Mouse (Mus musculus) brain, embryonic 14.5 days (tissue): ENCODE measurements around the gene Ppp6r2. TPM values are rescaled to one million over a fixed set of nuclear protein-coding genes. Genes with fewer than 3 reads are reported as not detected.

Experiments
- DNase-seq: peaks from one replicate; pipeline ENCODE4 v3.0.0-alpha.2; 2011; ENCODE audit warnings: low read depth
- CTCF ChIP-seq: fragments of 200-500 bp; IDR thresholded peaks from 2 replicates; pipeline ENCODE4 v1.5.1; 2012; ENCODE audit warnings: inconsistent platforms, mild to moderate bottlenecking, moderate library complexity, borderline replicate concordance; ENCODE audit not compliant: insufficient read depth, insufficient read length; ENCODE audit errors: extremely low read depth
- POLR2A ChIP-seq: fragments of 200-500 bp; IDR thresholded peaks from 2 replicates; pipeline ENCODE4 v1.6.1; 2012; ENCODE audit warnings: mild to moderate bottlenecking, inconsistent platforms, borderline replicate concordance; ENCODE audit not compliant: poor library complexity, insufficient read depth, insufficient read length, severe bottlenecking; ENCODE audit errors: extremely low read depth
- polyA plus RNA-seq: library from polyadenylated mRNA; depleted of rRNA; stranded (reverse); fragments of >200 nt; gene quantifications from 2 replicates; pipeline ENCODE4 v1.2.3, GENCODE M21; 2012

Ppp6r2 gene
- polyA plus RNA-seq, 1 experiment = 168 TPM

GRCm38 (mm10) chr15:89295580-89296165 is 84.3 kb downstream of the Ppp6r2 start:
- no peak for TF ChIP-seq POLR2A
- TF ChIP-seq CTCF = no peak
- no peak for DNase-seq

DNA sequence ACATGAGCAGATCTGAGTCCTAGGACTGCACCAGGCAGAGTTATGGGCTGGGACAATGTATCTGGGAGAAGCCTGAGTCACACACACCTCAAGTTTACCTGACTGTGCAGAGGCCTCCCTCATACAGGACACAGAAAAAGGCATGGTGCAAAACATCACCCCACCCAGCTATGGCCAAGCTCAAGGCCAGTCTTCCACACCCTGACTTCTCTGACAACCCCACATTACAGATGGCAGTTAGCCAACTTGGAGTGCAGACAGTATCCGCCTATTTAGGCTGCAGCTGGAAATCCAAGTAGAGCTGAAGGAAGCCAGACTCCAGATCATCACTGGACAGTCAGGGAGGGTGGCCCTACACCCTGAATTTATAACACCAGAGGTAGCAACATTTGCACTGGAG is 85.1 kb downstream of the Ppp6r2 start:
- no peak for TF ChIP-seq CTCF
- DNase-seq = peak; percentile 27

DNA sequence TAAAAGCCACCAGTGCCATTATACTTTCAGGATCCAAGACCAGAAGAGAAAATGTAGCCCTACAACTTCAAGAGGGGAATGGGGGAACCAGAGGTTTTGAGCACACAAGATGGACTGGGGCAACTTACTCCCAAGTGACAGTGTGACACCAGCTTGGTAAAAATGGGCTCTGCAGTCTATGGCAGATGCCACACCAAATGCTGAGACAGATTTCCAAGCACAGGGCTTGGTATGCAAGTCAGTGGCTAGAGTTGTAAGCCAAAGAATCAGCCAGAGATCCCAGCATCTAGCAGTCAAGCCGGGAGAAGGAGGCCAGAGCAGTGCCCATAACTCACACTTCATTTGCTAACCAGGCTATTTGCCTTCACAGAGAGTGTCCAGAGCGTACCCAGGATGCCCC is 86.3 kb downstream of the Ppp6r2 start:
- no peak for TF ChIP-seq POLR2A
- no peak for DNase-seq

DNA sequence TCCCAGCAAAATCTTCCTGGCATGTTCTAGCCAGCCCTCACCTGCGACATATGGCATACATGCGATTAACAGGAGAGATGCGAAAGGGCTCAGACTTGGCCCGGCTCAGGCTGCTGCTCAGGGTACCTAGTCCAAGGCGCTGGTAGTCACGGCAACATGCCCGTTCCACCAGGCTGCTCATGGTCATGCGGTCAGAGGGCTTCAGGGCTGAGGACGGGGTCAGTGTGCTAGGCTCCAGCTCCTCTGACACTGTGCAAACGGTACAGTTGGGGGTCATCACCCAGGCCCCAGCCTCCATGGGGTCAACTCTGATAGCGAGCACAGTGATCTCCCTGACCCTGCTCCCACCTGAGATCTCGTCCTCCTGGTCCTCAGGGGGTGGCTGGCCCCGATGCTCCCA is 88.8 kb downstream of the Ppp6r2 start:
- no peak for DNase-seq
- TF ChIP-seq POLR2A (no peak), CTCF (no peak)

DNA sequence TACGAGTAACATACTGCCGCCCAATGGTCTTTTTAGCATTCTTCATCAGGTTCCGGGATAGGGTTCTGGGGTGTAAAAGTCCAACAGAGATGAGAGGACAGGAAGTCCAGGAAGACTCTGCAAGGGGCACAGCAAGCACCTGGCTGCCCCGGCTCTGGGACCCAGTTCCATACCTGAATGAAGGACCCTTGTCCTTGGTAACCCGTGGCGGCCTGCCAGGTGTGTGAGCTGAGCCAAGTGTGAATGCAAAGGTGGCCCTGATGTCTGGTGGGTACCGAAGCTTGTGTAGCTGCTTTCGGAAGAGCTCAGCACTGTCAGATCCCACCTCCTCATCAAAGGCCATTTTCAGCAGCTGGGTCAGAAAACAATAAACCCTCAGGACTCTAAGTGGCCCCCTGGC is 89.2 kb downstream of the Ppp6r2 start:
- TF ChIP-seq CTCF (no peak), POLR2A (no peak)

DNA sequence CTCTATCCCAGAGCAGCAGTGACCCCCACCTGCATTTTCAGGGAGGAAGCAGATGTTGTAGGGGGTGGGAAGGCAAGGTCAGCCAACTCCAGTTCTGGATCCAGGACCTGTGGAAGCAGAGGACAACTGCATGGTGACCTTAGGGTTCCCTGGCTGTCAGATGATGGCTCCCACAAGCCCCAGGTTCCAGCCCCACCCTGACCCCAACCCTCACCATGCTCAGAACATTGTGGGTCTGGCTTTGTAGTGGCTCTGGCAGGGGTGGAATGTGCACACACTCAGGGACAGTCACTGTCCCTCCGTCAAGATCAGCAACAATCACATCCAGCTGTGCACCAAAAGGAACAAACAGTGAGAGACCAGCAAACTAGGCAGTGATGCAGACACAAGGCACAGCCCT is 94.6 kb downstream of the Ppp6r2 start:
- no peak for DNase-seq
- TF ChIP-seq POLR2A (no peak), CTCF (no peak)

More for the DNA sequence above, 89.2 kb downstream of the Ppp6r2 start:
- no peak for DNase-seq

GRCm38 (mm10) chr15:89307461-89307860 is 96.1 kb downstream of the Ppp6r2 start:
- TF ChIP-seq POLR2A (no peak), CTCF (no peak)
- DNase-seq = no peak

GRCm38 (mm10) chr15:89308406-89309139 is 97.2 kb downstream of the Ppp6r2 start:
- TF ChIP-seq CTCF (no peak), POLR2A (no peak)
- no peak for DNase-seq

GRCm38 (mm10) chr15:89309962-89310498 is 98.7 kb downstream of the Ppp6r2 start:
- TF ChIP-seq POLR2A (no peak), CTCF (no peak)
- peak; percentile 70 for DNase-seq

DNA sequence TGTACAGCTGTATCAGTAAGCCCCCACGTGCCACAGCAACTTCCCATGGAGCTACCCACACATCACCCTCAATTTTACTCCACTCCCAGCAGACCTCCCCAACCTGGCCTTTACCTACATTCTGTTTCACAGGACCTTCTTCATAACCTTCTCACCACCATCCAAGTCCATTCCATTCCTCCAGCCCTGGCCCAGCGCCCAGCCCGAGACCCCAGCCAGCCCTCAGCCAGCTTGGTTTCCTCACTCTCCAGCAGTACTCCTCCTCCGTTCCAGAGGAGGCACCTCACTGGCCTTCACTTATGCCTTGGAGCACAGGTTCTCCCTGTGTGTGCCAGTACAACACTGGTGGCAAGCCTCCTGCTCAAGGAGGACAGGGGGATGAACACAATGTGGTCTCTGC is 102.0 kb downstream of the Ppp6r2 start:
- DNase-seq = no peak
- TF ChIP-seq POLR2A (no peak), CTCF (no peak)

- TF ChIP-seq CTCF = no peak
- TF ChIP-seq POLR2A = no peak
- no peak for DNase-seq
These were observed 102.8 kb downstream of the Ppp6r2 start for GRCm38 (mm10) chr15:89314107-89314506.

DNA sequence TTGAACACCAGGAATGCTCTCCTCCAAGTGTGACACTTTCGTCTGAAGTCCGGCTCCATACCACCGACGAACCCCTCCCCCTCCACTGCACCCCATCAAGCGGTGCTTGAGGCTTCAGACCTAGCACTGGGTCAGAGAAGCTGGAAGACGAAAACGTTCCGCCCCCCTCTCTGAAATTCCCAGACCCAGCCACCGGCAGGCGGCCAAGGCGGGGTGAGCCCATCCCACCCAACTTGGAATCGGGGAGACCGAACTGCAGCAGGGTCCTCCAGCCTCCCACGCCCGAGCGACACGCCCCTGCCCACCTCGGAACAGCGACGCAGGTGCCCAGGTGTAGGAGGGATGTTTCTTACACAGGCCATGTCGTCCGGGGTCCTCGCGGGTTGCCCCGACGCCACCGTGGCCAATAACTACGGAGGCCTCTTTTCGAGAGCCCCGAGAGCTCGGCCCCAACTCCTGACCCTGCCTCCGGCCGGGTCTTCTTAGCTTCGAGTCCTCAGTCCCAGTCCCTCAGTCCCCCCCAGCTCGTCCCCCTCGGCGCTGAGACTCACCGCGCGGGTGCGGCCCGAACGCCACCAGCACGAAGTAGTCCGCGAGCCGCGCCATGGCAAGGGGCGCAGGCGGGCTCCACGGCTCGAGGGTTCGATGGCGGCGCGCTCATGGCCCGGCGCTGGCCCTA is 103.3 kb downstream of the Ppp6r2 start:
- TF ChIP-seq POLR2A (no peak), CTCF (peak; percentile 16; the same call in 1 of the 2 replicates)

GRCm38 (mm10) chr15:89315190-89315731 is 103.9 kb downstream of the Ppp6r2 start, which contains the start of gene Sbf1:
TSS of gene Sbf1 (minus strand) at chr15:89315311.
- TF ChIP-seq CTCF (no peak), POLR2A (peak; percentile 96)
- peak; percentile 99 for DNase-seq

More for the DNA sequence above, 103.3 kb downstream of the Ppp6r2 start:
- peak; percentile 38 for DNase-seq
